Mouse (Mus musculus) heart, postnatal 4 days (tissue): ENCODE measurements around the gene St6galnac3. TPM values are rescaled to one million over a fixed set of nuclear protein-coding genes. Genes with fewer than 3 reads are reported as not detected.
A peak's percentile ranks its signal among the peaks of the same experiment; 100 is the strongest.

Experiments used
- DNase-seq: peaks from one replicate; pipeline ENCODE4 v3.0.0; 2021
- total RNA-seq, 2 experiments: library from RNA; stranded (reverse); gene quantifications; 2 replicates each; pipeline ENCODE4 v1.2.3; 2021

St6galnac3 gene
- total RNA-seq, 2 experiments from 2014 or later = 12.9 to 17.8 TPM

- DNase-seq = no peak
Observed at GRCm38 (mm10) chr3:153276830-153277388, 448.1 kb downstream of the St6galnac3 start.

- no peak for DNase-seq
Observed at GRCm38 (mm10) chr3:153276101-153276829, 448.7 kb downstream of the St6galnac3 start.

- no peak for DNase-seq
Observed at GRCm38 (mm10) chr3:153272241-153272640, 452.7 kb downstream of the St6galnac3 start.

- DNase-seq = no peak
Observed at GRCm38 (mm10) chr3:153267397-153267796, 457.6 kb downstream of the St6galnac3 start.

- no peak for DNase-seq
Observed at GRCm38 (mm10) chr3:153261985-153262384, 463.0 kb downstream of the St6galnac3 start.

GRCm38 (mm10) chr3:153260225-153260933, 464.6 kb downstream of the St6galnac3 start:
- no peak for DNase-seq

- no peak for DNase-seq
Observed at GRCm38 (mm10) chr3:153255910-153256309, 469.1 kb downstream of the St6galnac3 start.

- DNase-seq = no peak
Observed at GRCm38 (mm10) chr3:153251653-153252052, 473.3 kb downstream of the St6galnac3 start.

GRCm38 (mm10) chr3:153250598-153251257, 474.2 kb downstream of the St6galnac3 start:
- peak; percentile 85 for DNase-seq

- DNase-seq = no peak
Observed at GRCm38 (mm10) chr3:153248866-153249265, 476.1 kb downstream of the St6galnac3 start.

- DNase-seq = peak; percentile 18
Observed at GRCm38 (mm10) chr3:153248029-153248428, 476.9 kb downstream of the St6galnac3 start.

GRCm38 (mm10) chr3:153242524-153242923, 482.4 kb downstream of the St6galnac3 start:
- no peak for DNase-seq

- no peak for DNase-seq
Observed at GRCm38 (mm10) chr3:153241134-153241533, 483.8 kb downstream of the St6galnac3 start.

GRCm38 (mm10) chr3:153240366-153240765, 484.6 kb downstream of the St6galnac3 start:
- DNase-seq = peak; percentile 21

GRCm38 (mm10) chr3:153238381-153238780, 486.6 kb downstream of the St6galnac3 start:
- DNase-seq = peak; percentile 21

GRCm38 (mm10) chr3:153236262-153236661, 488.7 kb downstream of the St6galnac3 start:
- DNase-seq = no peak

- DNase-seq = no peak
Observed at GRCm38 (mm10) chr3:153222611-153223402, 502.2 kb downstream of the St6galnac3 start.

GRCm38 (mm10) chr3:153219391-153219790, 505.6 kb downstream of the St6galnac3 start:
- DNase-seq = no peak

GRCm38 (mm10) chr3:153208186-153208585, 516.8 kb downstream of the St6galnac3 start:
- DNase-seq = no peak

GRCm38 (mm10) chr3:153204046-153204445, 520.9 kb downstream of the St6galnac3 start:
- DNase-seq = no peak

GRCm38 (mm10) chr3:153201835-153202234, 523.1 kb downstream of the St6galnac3 start:
- DNase-seq = no peak

- no peak for DNase-seq
Observed at GRCm38 (mm10) chr3:153200801-153201200, 524.2 kb downstream of the St6galnac3 start.
